Mouse (Mus musculus) lung, embryonic 16.5 days (tissue): ENCODE measurements around the gene Gm10471. TPM values are rescaled to one million over a fixed set of nuclear protein-coding genes. Genes with fewer than 3 reads are reported as not detected.
"Not testable (repeated sequence)": the region's sequence is repeated elsewhere in the genome, so short reads cannot be mapped to it uniquely, and the experiment has no call there.

Experiments
- ATAC-seq: fragments of 200-750 bp; cut with Nextera tagmentation; 2 replicates; pipeline ENCODE4 v1.8.0; 2017; ENCODE audit warnings: low read depth, mild to moderate bottlenecking, moderate library complexity
- H3K27ac ChIP-seq: fragments of 300-500 bp; sonication (generic); 2 replicates; pipeline ENCODE4 v1.5.1; 2014; ENCODE audit warnings: mild to moderate bottlenecking, control low read depth, low read length
- H3K27me3 ChIP-seq: fragments of 300-500 bp; sonication (generic); 2 replicates; pipeline ENCODE4 v1.6.1; 2014; ENCODE audit warnings: low read depth, low read length, mixed read lengths; ENCODE audit not compliant: control insufficient read depth, insufficient read depth
- H3K36me3 ChIP-seq: fragments of 300-500 bp; sonication (generic); 2 replicates; pipeline ENCODE4 v1.6.1; 2014; ENCODE audit warnings: low read length; ENCODE audit not compliant: control insufficient read depth, insufficient read depth
- H3K4me1 ChIP-seq: fragments of 300-500 bp; sonication (generic); replicated peaks from 2 replicates; pipeline ENCODE4 v1.6.1; 2014; ENCODE audit warnings: low read length, mixed read lengths; ENCODE audit not compliant: control insufficient read depth, insufficient read depth
- H3K4me2 ChIP-seq: fragments of 300-500 bp; sonication (generic); 2 replicates; pipeline ENCODE4 v1.6.1; 2014; ENCODE audit warnings: low read depth, low read length, control low read depth
- H3K4me3 ChIP-seq: fragments of 300-500 bp; sonication (generic); 2 replicates; pipeline ENCODE4 v1.5.1; 2014; ENCODE audit warnings: mild to moderate bottlenecking, low read length, control low read depth
- H3K9ac ChIP-seq: fragments of 300-500 bp; sonication (generic); 2 replicates; pipeline ENCODE4 v1.6.1; 2014; ENCODE audit warnings: low read length, control low read depth
- H3K9me3 ChIP-seq: fragments of 300-500 bp; sonication (generic); 2 replicates; pipeline ENCODE4 v1.6.1; 2016; ENCODE audit warnings: low read length; ENCODE audit not compliant: control insufficient read depth
- WGBS: fragments of 180-500 bp; shearing (Covaris S2); extraction: QIAGEN DNeasy Blood & Tissue Kit; methylation state at CpG from one replicate; pipeline ENCODE4 v1.1.7; 2014; 5-methylcytosine and 5-hydroxymethylcytosine counted together
- polyA plus RNA-seq: library from polyadenylated mRNA; unstranded; fragments of >200 nt; fragmentation: Nextera tagmentation; extraction: Ambion mirVana; gene quantifications from 2 replicates; pipeline ENCODE4 v1.2.1, GENCODE M21; 2015

Gm10471 gene
- polyA plus RNA-seq, result not detected in 2 replicates

DNA sequence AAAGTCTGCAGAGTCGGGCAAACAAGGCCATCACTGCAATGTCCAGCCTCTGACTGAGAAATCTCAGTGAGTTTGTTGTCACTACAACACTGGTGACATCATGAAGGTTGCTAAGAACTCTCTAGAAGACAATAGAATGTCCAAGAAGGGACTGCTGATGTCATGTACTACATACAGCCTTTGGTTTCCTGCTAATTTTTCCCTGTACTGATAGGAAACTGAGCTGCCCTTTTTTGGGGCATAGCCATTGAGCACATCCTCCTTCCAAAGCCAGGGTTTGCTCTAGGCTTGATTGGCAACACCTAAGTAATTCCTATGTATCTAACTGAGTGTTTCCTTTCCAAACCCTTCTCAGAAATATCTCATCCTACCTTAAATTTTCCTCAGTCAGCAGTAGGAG is at the start of gene Gm10471:
Gene Gm10471, minus strand, starts transcription at position 101 of the 400 bp plus-strand sequence.
- not testable (repeated sequence) for H3K9ac ChIP-seq, H3K36me3 ChIP-seq, ATAC-seq, H3K4me1 ChIP-seq, H3K9me3 ChIP-seq, H3K27me3 ChIP-seq, H3K4me3 ChIP-seq, H3K27ac ChIP-seq, H3K4me2 ChIP-seq
- WGBS, result 47% methylated on average over 1 of the region's 1 CpGs

DNA sequence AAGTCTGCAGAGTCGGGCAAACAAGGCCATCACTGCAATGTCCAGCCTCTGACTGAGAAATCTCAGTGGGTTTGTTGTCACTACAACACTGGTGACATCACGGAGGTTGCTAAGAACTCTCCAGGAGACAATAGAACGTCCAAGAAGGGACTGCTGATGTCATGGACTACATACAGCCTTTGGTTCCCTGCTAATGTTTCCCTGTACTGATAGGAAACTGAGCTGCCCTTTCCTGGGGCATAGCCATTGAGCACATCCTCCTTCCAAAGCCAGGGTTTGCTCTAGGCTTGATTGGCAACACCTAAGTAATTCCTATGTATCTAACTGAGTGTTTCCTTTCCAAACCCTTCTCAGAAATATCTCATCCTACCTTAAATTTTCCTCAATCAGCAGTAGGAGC is 32.2 kb upstream of the Gm10471 start, which contains the start of gene Gm10220:
Gene Gm10220, minus strand, starts transcription at position 101 of the 400 bp plus-strand sequence.
- H3K27me3 ChIP-seq, H3K27ac ChIP-seq, H3K36me3 ChIP-seq, ATAC-seq, H3K9ac ChIP-seq, H3K4me2 ChIP-seq, H3K4me1 ChIP-seq, H3K9me3 ChIP-seq, H3K4me3 ChIP-seq: not testable (repeated sequence)
- WGBS, result no CpG with 5 or more reads among the region's 3 CpGs

DNA sequence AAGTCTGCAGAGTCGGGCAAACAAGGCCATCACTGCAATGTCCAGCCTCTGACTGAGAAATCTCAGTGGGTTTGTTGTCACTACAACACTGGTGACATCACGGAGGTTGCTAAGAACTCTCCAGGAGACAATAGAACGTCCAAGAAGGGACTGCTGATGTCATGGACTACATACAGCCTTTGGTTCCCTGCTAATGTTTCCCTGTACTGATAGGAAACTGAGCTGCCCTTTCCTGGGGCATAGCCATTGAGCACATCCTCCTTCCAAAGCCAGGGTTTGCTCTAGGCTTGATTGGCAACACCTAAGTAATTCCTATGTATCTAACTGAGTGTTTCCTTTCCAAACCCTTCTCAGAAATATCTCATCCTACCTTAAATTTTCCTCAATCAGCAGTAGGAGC is 16.2 kb upstream of the Gm10471 start, which contains the start of gene 5031410I06Rik:
Gene 5031410I06Rik, minus strand, starts transcription at position 101 of the 400 bp plus-strand sequence.
- not testable (repeated sequence) for H3K4me1 ChIP-seq, H3K9ac ChIP-seq, H3K4me3 ChIP-seq, H3K9me3 ChIP-seq, H3K4me2 ChIP-seq, H3K27ac ChIP-seq, H3K36me3 ChIP-seq, ATAC-seq, H3K27me3 ChIP-seq
- WGBS, result no CpG with 5 or more reads among the region's 3 CpGs

DNA sequence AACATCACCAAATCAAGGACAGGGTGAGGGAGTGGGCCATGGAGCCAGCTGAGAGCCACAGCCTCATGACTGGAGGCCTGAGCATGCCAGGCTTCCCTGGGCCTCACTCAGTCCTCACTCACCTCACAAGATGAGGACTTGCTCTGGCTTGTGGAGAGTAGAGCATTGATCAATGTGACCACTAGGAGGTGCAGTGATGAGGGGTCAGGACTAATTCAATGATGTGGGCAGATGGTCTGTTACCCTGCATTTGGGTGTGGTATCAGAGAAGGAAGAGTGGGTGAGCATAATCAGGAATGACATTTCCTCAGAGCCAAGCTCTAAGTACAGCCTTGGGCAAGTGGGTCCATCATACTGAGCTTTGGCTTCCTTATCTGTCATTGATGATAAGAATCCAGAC is 10.1 kb downstream of the Gm10471 start:
- H3K4me3 ChIP-seq, ATAC-seq, H3K27me3 ChIP-seq, H3K27ac ChIP-seq, H3K4me2 ChIP-seq, H3K9ac ChIP-seq, H3K36me3 ChIP-seq, H3K9me3 ChIP-seq, H3K4me1 ChIP-seq: not testable (repeated sequence)

DNA sequence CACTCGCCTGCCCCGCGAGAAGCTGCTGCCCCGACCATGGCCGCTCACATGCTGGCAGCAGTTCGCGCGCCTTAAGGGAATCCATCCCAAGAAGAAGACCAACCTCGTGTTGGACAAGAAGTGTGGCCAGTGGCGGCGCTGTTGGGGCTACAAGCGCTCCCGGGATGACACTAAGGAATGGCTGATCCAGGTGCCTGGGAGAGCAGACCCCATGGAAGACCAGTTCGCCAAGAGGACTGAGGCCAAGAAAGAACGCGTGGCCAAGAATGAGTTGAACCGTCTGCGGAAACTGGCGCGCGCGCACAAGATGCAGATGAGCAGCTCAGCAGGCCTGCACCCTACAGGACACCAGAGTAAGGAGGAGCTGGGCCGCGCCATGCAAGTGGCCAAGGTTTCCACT is 18.4 kb downstream of the Gm10471 start:
- H3K9me3 ChIP-seq, result peaks cover 3% of the 10 kb centered on the region; the same call in 1 of the 2 replicates
- H3K4me3 ChIP-seq, result no peak overlapping the region
- H3K4me2 ChIP-seq, result no peak overlapping the region
- H3K9ac ChIP-seq, result no peak overlapping the region
- H3K27ac ChIP-seq, result no peak overlapping the region
- H3K36me3 ChIP-seq, result no peaks in the 10 kb centered on the region
- no peaks in the 10 kb centered on the region for H3K27me3 ChIP-seq
- ATAC-seq, result no peak
- no peaks in the 10 kb centered on the region for H3K4me1 ChIP-seq
- 83% methylated on average over 24 of the region's 24 CpGs for WGBS

DNA sequence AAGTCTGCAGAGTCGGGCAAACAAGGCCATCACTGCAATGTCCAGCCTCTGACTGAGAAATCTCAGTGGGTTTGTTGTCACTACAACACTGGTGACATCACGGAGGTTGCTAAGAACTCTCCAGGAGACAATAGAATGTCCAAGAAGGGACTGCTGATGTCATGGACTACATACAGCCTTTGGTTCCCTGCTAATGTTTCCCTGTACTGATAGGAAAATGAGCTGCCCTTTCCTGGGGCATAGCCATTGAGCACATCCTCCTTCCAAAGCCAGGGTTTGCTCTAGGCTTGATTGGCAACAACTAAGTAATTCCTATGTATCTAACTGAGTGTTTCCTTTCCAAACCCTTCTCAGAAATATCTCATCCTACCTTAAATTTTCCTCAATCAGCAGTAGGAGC is 30.6 kb downstream of the Gm10471 start, which contains the start of gene Gm7347:
Gene Gm7347, minus strand, starts transcription at position 101 of the 400 bp plus-strand sequence.
- not testable (repeated sequence) for H3K4me3 ChIP-seq, H3K27ac ChIP-seq, H3K4me2 ChIP-seq, H3K36me3 ChIP-seq, H3K4me1 ChIP-seq, H3K27me3 ChIP-seq, H3K9me3 ChIP-seq, H3K9ac ChIP-seq, ATAC-seq
- no CpG with 5 or more reads among the region's 2 CpGs for WGBS

DNA sequence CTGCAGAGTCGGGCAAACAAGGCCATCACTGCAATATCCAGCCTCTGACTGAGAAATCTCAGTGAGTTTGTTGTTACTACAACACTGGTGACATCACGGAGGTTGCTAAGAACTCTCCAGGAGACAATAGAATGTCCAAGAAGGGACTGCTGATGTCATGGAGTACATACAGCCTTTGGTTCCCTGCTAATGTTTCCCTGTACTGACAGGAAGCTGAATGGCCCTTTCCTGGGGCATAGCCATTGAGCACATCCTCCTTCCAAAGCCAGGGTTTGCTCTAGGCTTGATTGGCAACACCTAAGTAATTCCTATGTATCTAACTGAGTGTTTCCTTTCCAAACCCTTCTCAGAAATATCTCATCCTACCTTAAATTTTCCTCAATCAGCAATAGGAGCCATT is 49.6 kb downstream of the Gm10471 start, which contains the start of gene Speer4a:
Gene Speer4a, minus strand, starts transcription at position 101 of the 400 bp plus-strand sequence.
- H3K9me3 ChIP-seq, ATAC-seq, H3K27ac ChIP-seq, H3K4me3 ChIP-seq, H3K36me3 ChIP-seq, H3K4me1 ChIP-seq, H3K4me2 ChIP-seq, H3K27me3 ChIP-seq, H3K9ac ChIP-seq: not testable (repeated sequence)
- 59% methylated on average over 2 of the region's 2 CpGs for WGBS

Other genes starting within 250 kb of the Gm10471 start
- gene Gm21663, start 146.9 kb downstream of the Gm10471 start, polyA plus RNA-seq, result not detected in 2 replicates
- not detected in 2 replicates for gene Gm21671, start 134.9 kb downstream of the Gm10471 start, polyA plus RNA-seq
- gene Gm21680, start 116.6 kb downstream of the Gm10471 start, polyA plus RNA-seq, result not detected in 2 replicates
- gene Gm21698, start 100.6 kb downstream of the Gm10471 start, polyA plus RNA-seq, result not detected in 2 replicates
- gene Gm1979, start 84.5 kb downstream of the Gm10471 start, polyA plus RNA-seq, result not detected in 2 replicates
- gene Gm5862, start 66.4 kb downstream of the Gm10471 start, polyA plus RNA-seq, result not detected in 2 replicates
- gene Speer4a, start 49.7 kb downstream of the Gm10471 start, polyA plus RNA-seq, result not detected in 2 replicates
- gene Gm7347, start 30.7 kb downstream of the Gm10471 start, polyA plus RNA-seq, result not detected in 2 replicates
- gene 5031410I06Rik, start 16.1 kb upstream of the Gm10471 start, polyA plus RNA-seq, result 0.20 TPM in 1 of 2 replicates, not detected in the other
- 0.08 TPM in 1 of 2 replicates, not detected in the other for gene Gm10220, start 32.1 kb upstream of the Gm10471 start, polyA plus RNA-seq
- gene Gm7361, start 168.4 kb upstream of the Gm10471 start, polyA plus RNA-seq, result not detected in 2 replicates